Mouse (Mus musculus) testis, adult 2 months (tissue): ENCODE measurements around the gene Susd6. TPM values are rescaled to one million over a fixed set of nuclear protein-coding genes. Genes with fewer than 3 reads are reported as not detected.

Experiments used
- H3K27ac ChIP-seq: fragments of 200-500 bp; 2 replicates; pipeline ENCODE4 v1.5.1; 2012; ENCODE audit warnings: low read depth, low read length; ENCODE audit not compliant: control insufficient read depth, insufficient read depth
- H3K27me3 ChIP-seq: fragments of 200-500 bp; 2 replicates; pipeline ENCODE4 v1.6.1; 2012; ENCODE audit warnings: mild to moderate bottlenecking, low read length, moderate library complexity; ENCODE audit not compliant: control insufficient read depth, insufficient read depth
- H3K36me3 ChIP-seq: fragments of 200-500 bp; 2 replicates; pipeline ENCODE4 v1.6.1; 2012; ENCODE audit warnings: mild to moderate bottlenecking, low read length; ENCODE audit not compliant: control insufficient read depth, insufficient read depth
- H3K4me1 ChIP-seq: fragments of 200-500 bp; 2 replicates; pipeline ENCODE4 v1.6.1; 2012; ENCODE audit warnings: low read length; ENCODE audit not compliant: control insufficient read depth, insufficient read depth
- H3K4me3 ChIP-seq: fragments of 200-500 bp; 2 replicates; pipeline ENCODE4 v1.5.1; 2012; ENCODE audit warnings: low read depth, mild to moderate bottlenecking, low read length, moderate library complexity, mixed read lengths; ENCODE audit not compliant: control insufficient read depth
- CTCF ChIP-seq: fragments of 200-500 bp; IDR thresholded peaks from 2 replicates; pipeline ENCODE4 v1.5.1; 2012; ENCODE audit warnings: low read depth, mild to moderate bottlenecking, inconsistent platforms, low read length, moderate library complexity; ENCODE audit not compliant: control insufficient read depth, insufficient read depth, insufficient replicate concordance
- POLR2A ChIP-seq: fragments of 200-500 bp; IDR thresholded peaks from 2 replicates; pipeline ENCODE4 v1.6.1; 2012; ENCODE audit warnings: low read depth, mild to moderate bottlenecking, inconsistent platforms, low read length, moderate library complexity; ENCODE audit not compliant: control insufficient read depth
- polyA plus RNA-seq: library from polyadenylated mRNA; depleted of rRNA; stranded (reverse); fragments of >200 nt; gene quantifications from 2 replicates; pipeline ENCODE4 v1.2.3, GENCODE M21; 2012; rRNA removed

The Susd6 gene
- polyA plus RNA-seq: 46.0 and 48.2 TPM in 2 replicates

DNA sequence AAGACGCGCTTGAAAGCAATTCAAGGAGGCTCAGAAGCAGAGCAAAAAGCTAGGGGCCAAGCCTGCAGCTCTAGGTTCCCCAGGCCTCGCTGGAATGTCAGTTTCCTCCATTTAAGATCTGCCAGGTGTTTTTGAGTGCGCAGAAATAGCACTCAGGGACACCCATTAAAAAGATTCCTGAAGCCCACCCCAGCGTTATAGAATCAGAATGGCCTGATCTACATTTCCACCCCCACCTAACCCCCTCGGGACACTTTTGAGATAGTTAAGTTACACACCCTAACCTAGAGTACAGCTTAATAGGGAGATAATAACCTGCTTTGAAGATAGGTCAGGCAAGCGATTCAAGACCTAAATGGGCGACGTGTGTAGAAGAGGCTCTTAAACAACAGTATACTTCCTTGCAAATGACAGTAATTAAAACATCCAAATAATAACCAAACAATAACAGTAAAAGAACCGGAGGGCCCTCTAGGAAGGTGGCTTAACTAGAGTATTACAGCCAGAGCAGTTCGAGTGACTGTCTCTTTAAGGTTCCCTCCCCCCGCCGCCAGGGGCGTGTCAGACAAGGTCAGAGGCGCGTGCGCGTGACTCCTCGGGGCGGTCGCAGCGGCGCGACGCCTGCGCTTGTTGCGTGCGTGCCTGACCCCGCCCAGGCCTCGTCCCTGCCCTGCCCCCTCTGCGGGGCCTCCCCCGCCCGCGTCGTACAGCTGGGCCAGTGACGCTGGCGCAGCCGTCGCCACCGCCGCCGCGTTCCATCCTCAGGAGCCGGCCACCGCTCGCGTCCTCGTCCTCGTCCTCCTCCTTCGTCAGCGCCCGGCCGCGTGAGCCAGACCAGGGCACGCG lies at the start of gene Susd6:
Gene Susd6, plus strand, starts transcription at position 662 of the 846 bp plus-strand sequence.
- no peaks in the 10 kb centered on the region for H3K27me3 ChIP-seq
- peak within 1 kb of the TSS; percentile 85 for H3K4me3 ChIP-seq
- TF ChIP-seq POLR2A: peak; percentile 95
- no peak for TF ChIP-seq CTCF
- no peaks in the 10 kb centered on the region for H3K36me3 ChIP-seq
- peaks cover 5% of the 10 kb centered on the region for H3K4me1 ChIP-seq
- peak within 1 kb of the TSS; percentile 81 for H3K27ac ChIP-seq

DNA sequence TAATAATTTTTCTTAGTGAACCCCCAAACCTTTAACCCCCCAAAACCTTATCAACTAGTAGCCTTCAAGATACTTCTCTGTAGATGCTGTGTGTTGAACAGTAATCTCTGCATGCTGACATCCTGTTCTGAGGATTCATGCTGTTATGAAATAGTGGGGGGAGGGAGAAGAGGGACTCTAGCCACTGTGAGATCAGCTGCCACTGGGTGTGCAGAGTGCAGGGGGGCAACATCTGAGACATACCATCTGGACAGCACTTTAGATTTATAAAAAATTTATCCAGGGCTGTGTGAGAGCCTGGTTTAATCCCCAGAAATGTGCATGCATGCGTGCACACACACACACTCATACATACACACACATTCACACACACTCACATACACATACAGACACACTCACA lies 45.7 kb upstream of the Susd6 start:
- H3K4me3 ChIP-seq: no peak overlapping the region
- H3K27me3 ChIP-seq: no peaks in the 10 kb centered on the region
- no peaks in the 10 kb centered on the region for H3K36me3 ChIP-seq
- no peaks in the 10 kb centered on the region for H3K4me1 ChIP-seq
- no peak overlapping the region for H3K27ac ChIP-seq
- no peak for TF ChIP-seq CTCF
- TF ChIP-seq POLR2A: no peak

DNA sequence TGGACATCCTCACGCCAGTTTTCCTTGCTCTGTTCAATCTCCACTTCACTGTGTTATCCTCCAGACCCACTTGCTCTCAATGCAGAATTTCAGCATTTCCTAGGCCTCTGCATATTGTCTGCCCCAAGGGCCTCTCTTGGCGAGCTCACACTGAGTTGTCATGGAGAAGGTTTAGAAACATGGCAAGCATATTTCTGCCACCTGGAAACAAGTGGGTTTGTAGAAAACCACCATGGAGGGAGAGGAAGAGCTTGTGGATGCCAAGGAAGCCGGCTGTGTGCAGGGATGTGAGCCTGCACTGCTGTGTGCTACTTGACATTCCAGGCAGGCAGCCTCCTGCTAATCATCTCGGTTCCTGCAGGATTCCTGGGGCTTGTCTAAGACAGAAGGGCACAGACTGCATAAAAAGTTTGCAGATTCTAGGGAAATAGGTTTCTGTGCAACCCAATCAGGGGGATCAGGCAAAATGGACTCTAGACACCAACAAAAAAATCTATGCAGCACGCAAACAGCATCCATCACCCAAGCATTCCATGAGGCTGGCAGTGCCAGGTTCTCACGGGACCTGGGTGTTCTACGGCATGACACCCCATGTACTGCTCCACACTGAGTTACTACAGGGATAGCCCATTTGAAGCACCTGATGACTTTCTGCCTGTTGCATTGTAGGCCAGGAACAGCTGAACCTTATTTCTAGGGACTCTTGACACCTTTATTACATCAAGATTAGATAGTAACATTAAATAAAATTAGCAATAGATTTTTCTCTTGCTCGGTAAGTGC lies 44.1 kb upstream of the Susd6 start:
- TF ChIP-seq CTCF (no peak), POLR2A (no peak)
- no peak overlapping the region for H3K4me3 ChIP-seq
- H3K27ac ChIP-seq: no peak overlapping the region
- no peaks in the 10 kb centered on the region for H3K4me1 ChIP-seq
- H3K27me3 ChIP-seq: no peaks in the 10 kb centered on the region
- no peaks in the 10 kb centered on the region for H3K36me3 ChIP-seq

DNA sequence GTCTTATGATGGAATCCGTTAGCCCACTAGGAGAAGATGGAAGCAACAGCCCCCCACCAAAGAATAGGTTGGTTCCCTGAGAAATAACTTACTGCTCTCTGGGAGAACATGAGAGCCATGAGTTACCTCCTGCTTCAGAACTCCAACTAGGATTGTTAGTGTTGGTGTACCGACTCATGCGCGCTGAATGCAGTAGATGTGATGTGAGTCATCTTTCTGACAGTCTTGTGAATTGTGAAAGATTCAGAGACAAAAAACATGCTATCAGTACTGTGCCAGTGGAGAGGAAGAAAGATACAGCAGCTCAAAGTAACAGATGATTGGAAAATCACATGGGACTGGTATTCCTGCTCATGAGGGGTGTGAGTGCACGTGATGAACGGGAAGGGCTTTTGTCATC lies 38.8 kb upstream of the Susd6 start:
- H3K27ac ChIP-seq: no peak overlapping the region
- no peaks in the 10 kb centered on the region; the same call in 1 of the 2 replicates for H3K4me1 ChIP-seq
- no peaks in the 10 kb centered on the region for H3K27me3 ChIP-seq
- TF ChIP-seq POLR2A (no peak), CTCF (no peak)
- no peaks in the 10 kb centered on the region for H3K36me3 ChIP-seq
- H3K4me3 ChIP-seq: no peak overlapping the region

DNA sequence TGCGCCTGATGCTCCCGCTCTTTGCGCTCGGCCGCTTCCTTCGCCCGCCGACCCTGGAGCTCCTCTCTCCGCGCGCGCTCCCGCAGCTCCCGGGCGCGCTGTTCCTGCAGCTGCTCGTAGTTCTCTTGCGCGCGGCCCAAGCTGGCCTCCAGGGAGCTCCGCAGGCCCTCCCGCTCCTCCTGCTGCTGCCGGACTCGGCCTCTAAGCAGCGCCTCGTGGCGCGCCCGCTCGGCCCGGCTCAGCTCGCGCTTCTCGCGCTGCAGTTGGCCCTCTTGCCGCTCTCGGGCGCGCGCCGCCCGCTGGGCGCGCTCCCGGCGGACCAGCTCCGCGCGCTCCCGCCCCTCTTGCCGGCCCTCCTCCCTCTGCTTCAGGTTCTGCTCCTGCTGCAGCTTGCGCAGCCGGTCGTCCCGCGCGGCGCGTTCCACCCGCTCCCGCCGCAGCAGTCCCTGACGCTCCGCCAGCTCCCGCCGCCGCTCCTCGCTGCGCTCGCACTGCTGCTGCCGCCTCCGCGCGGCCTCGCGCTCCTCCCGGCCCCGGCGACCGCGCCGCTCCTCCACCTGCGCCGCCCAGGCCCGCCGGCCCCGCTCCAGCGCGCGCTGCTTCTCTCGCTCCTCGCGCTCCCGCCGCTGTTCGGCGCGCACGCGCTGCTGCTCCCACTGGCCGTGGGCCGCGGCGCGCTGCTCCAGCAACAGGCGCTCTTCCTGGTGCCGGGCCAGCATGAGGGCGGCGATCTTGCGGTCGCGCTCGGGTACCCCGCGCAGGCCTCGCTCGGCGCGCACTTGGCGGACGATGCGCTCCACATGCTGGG lies 32.4 kb upstream of the Susd6 start:
- Histone ChIP-seq H3K4me3 (peak overlapping the region; percentile 77), H3K4me1 (peaks cover 20% of the 10 kb centered on the region), H3K36me3 (no peaks in the 10 kb centered on the region), H3K27ac (no peak overlapping the region), H3K27me3 (no peaks in the 10 kb centered on the region)
- TF ChIP-seq CTCF (no peak), POLR2A (no peak)

DNA sequence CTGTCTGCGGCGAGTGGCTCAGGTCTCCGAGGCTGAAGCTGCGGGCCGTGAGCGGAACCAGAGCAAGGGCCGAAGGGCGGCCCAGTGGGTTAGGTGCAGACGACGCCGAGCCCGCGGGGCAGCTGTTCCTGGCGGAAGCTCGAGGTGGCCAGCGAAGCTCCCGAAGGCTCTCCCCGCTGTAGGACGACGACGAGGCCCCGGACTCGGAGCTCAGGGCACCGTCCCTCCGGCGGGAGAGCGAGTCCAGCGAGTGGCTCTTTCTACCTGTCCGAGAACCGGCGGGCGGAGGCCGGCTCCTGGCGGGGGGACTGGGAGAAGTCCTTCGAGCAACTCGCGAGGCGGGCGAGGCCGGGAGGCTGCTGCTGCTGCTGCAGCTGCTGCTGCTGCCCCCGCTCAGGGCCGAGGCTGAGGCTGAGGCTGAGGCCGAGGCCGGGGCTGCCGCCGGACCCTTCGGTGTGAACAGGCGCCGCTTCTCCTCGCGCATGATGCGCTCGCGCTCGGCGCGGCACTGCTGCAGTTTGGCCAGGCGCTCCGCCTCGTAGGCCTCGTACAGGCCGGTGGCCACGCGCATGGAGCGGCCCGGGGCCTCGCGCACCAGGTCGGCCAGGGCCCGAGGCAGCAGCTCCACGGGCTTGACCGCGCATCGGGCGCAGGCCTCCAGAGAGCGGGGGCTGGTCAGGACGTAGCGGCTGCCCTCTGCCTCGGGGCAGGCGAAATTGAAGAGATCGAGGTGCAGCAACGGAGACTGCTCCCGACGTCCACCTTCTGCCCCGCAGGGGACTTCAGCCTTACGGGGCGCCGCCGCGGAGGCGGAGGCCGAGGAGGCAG lies 31.5 kb upstream of the Susd6 start:
- H3K27ac ChIP-seq: no peak overlapping the region
- H3K36me3 ChIP-seq: no peaks in the 10 kb centered on the region
- TF ChIP-seq CTCF (no peak), POLR2A (no peak)
- peaks cover 20% of the 10 kb centered on the region for H3K4me1 ChIP-seq
- H3K27me3 ChIP-seq: no peaks in the 10 kb centered on the region
- peak overlapping the region; percentile 77 for H3K4me3 ChIP-seq
